In the genomic region with DNA sequence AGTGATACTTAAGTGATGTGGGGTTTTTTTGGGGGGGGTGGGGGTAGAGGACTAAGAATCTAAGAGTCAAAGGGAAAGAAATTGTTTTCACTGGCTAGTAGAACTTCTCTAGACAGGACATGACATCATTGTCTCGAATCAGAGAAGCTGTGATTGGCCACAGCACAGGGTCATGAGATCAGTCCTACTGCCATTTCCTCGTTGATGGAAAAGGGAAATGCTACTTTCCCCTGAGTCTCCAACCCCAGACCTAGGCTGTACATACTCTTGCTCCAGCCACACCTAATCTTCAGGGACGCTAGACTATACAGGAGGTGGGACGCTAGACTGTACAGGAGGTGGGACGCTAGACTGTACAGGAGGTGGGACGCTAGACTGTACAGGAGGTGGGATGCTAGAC, we compare ENCODE assay signal across 35 mouse cellular contexts. TPM values are rescaled to one million over a fixed set of nuclear protein-coding genes. Genes with fewer than 3 reads are reported as not detected.
DNase-seq lines count a peak whose midpoint lies in the region; ATAC-seq and TF ChIP-seq lines count a peak whose summit lies in the region.
"Had no signal": no experiment of that assay in that cellular context is flagged by ENCODE, and none has a peak within 500 bp of the region (broad histone marks: within the 10 kb centered on the region; RNA-seq: fewer than 3 reads in every experiment).

No protein-coding gene starts in this region.

- no peak overlapping the region for H3K9ac ChIP-seq in forebrain, embryonic 14.5 days (ENCODE audit: low read length)
- H3K9ac ChIP-seq: embryonic facial prominence, embryonic 12.5 days; hindbrain, embryonic 12.5 days; intestine, embryonic 15.5 days; liver, embryonic 12.5 days; liver, postnatal 0 days; neural tube, embryonic 15.5 days; stomach, embryonic 15.5 days had no signal

- H3K4me3 ChIP-seq in E14TG2a.4 (replicated peaks; ENCODE audit: low read length), result peak overlapping the region; percentile 37
- no peak overlapping the region for H3K4me3 ChIP-seq in forebrain, embryonic 14.5 days (ENCODE audit: low read depth, low read length)
- H3K4me3 ChIP-seq: embryonic facial prominence, embryonic 12.5 days; hindbrain, embryonic 12.5 days; intestine, embryonic 15.5 days; liver, embryonic 12.5 days; neural tube, embryonic 15.5 days; stomach, embryonic 15.5 days had no signal

- peaks cover 14% of the 10 kb centered on the region for H3K36me3 ChIP-seq in E14TG2a.4 (ENCODE audit: insufficient read depth, low read length)
- no peaks in the 10 kb centered on the region for H3K36me3 ChIP-seq in forebrain, embryonic 14.5 days (ENCODE audit: control insufficient read depth, insufficient read depth, low read length)
- H3K36me3 ChIP-seq: hindbrain, embryonic 12.5 days; neural tube, embryonic 15.5 days had no signal

- peaks cover 11% of the 10 kb centered on the region for H3K9me3 ChIP-seq in E14TG2a.4 (ENCODE audit: low read length)
- no peaks in the 10 kb centered on the region for H3K9me3 ChIP-seq in forebrain, embryonic 14.5 days (replicated peaks; ENCODE audit: control insufficient read depth, low read length)
- H3K9me3 ChIP-seq: intestine, embryonic 15.5 days; neural tube, embryonic 15.5 days; stomach, embryonic 15.5 days had no signal

- 91% methylated on average over 6 of the region's 6 CpGs for WGBS in forebrain, embryonic 14.5 days

- no peak overlapping the region for H3K4me2 ChIP-seq in forebrain, embryonic 14.5 days (ENCODE audit: low read length)
- H3K4me2 ChIP-seq: embryonic facial prominence, embryonic 12.5 days; heart, embryonic 11.5 days; hindbrain, embryonic 12.5 days; intestine, embryonic 15.5 days; liver, embryonic 12.5 days; neural tube, embryonic 15.5 days; stomach, embryonic 15.5 days had no signal

- peaks cover 42% of the 10 kb centered on the region for H3K4me1 ChIP-seq in E14TG2a.4 (replicated peaks; ENCODE audit: low read depth, low read length)
- peaks cover 8% of the 10 kb centered on the region for H3K4me1 ChIP-seq in forebrain, embryonic 14.5 days (ENCODE audit: control insufficient read depth, insufficient read depth, low read length)

- ATAC-seq in monocyte, adult 5-6 weeks (replicated peaks; ENCODE audit: insufficient number of reproducible peaks, low FRiP score, low TSS enrichment, poor library complexity, severe bottlenecking), result peak; percentile 64
- no peak for ATAC-seq in forebrain, embryonic 14.5 days
- ATAC-seq: forebrain, embryonic 16.5 days; hindbrain, postnatal 0 days; intestine, embryonic 15.5 days; liver, embryonic 12.5 days; liver, postnatal 0 days had no signal

- no peaks in the 10 kb centered on the region for H3K27me3 ChIP-seq in E14TG2a.4 (ENCODE audit: insufficient read depth, low read length)
- H3K27me3 ChIP-seq in forebrain, embryonic 14.5 days (replicated peaks; ENCODE audit: control insufficient read depth, insufficient read depth, low read length), result no peaks in the 10 kb centered on the region
- H3K27me3 ChIP-seq: embryonic facial prominence, embryonic 12.5 days; hindbrain, embryonic 12.5 days; intestine, embryonic 15.5 days; neural tube, embryonic 15.5 days; stomach, embryonic 15.5 days had no signal

- DNase-seq in A20 (ENCODE audit: low read depth, low spot score) (peak; percentile 85), ZHBTc4 (ENCODE audit: low read depth, low spot score) (peak; percentile 29)
- DNase-seq in spleen, postnatal 10 days (ENCODE audit: low spot score in 2 of 2), result no peak
- no peak for DNase-seq in adrenal gland, postnatal 4 days (ENCODE audit: low spot score in 2 of 2)
- DNase-seq in forebrain, embryonic 14.5 days (ENCODE audit: low spot score), result no peak
- DNase-seq: adrenal gland, adult 8-10 months; cerebellum, adult 11 months; cerebellum, adult 9-10 months; cerebellum, postnatal 36 days; embryo, embryonic 11 days; heart, postnatal 36 days; kidney, adult 8-10 months; kidney, postnatal 4 days; left cerebral cortex, postnatal 4 days; liver, postnatal 0 days; lung, postnatal 4 days; midbrain, embryonic 14.5 days; retina, postnatal 1 day; right cerebral cortex, postnatal 25 days; thymus, adult 2 months; thymus, postnatal 4 days had no signal

- no peak for TF ChIP-seq CTCF in E14TG2a.4 (conservative IDR thresholded peaks at IDR 0.05; ENCODE audit: low read length)

- no peak overlapping the region for H3K27ac ChIP-seq in forebrain, embryonic 14.5 days (ENCODE audit: low read depth, low read length)
- H3K27ac ChIP-seq: embryonic facial prominence, embryonic 12.5 days; hindbrain, embryonic 12.5 days; hindbrain, postnatal 0 days; intestine, embryonic 15.5 days; kidney, postnatal 0 days; liver, embryonic 12.5 days; neural tube, embryonic 15.5 days; stomach, embryonic 15.5 days had no signal

RNA-seq across cellular contexts. Expression of a gene that starts 2.2 kb away (rescaled TPM):
- 25.0 to 33.0 TPM (median 27.0 TPM) in 3 replicates for total RNA-seq in monocyte, adult 5-6 weeks (2017)
- total RNA-seq in adrenal gland, postnatal 4 days (2021), result 10 to 100 TPM; 29.5 to 32.8 TPM
- polyA plus RNA-seq in forebrain, embryonic 14.5 days (2014; fragmentation: Nextera tagmentation; extraction: Ambion mirVana), result 21.0 and 23.0 TPM in 2 replicates

RNA-seq across cellular contexts. Expression of a gene that starts 3.8 kb away (rescaled TPM):
- not detected in 3 replicates for total RNA-seq in monocyte, adult 5-6 weeks (2017)
- total RNA-seq in adrenal gland, postnatal 4 days (2021), result under 1 TPM; 0.20 to 0.23 TPM
- polyA plus RNA-seq in forebrain, embryonic 14.5 days (2014; fragmentation: Nextera tagmentation; extraction: Ambion mirVana), result not detected in 2 replicates
- total RNA-seq: adrenal gland, adult 8-10 months; hindbrain, postnatal 0 days; left cerebral cortex, postnatal 4 days had no signal
- polyA plus RNA-seq: embryonic facial prominence, embryonic 12.5 days; forebrain, embryonic 16.5 days; gonadal fat pad, adult 2 months; heart, embryonic 11.5 days; intestine, embryonic 15.5 days; kidney, postnatal 0 days; limb, embryonic 14.5 days; liver, embryonic 12.5 days; liver, postnatal 0 days; midbrain, embryonic 14.5 days; neural tube, embryonic 15.5 days had no signal

RNA-seq across cellular contexts. Expression of a gene that starts 28.0 kb away (rescaled TPM):
- total RNA-seq in monocyte, adult 5-6 weeks (2017), result 12.4 to 18.3 TPM (median 15.3 TPM) in 3 replicates
- 10 to 100 TPM; 16.5 to 17.9 TPM for total RNA-seq in adrenal gland, postnatal 4 days (2021)
- polyA plus RNA-seq in forebrain, embryonic 14.5 days (2014; fragmentation: Nextera tagmentation; extraction: Ambion mirVana), result 15.8 and 16.5 TPM in 2 replicates

RNA-seq across cellular contexts. Expression of a gene that starts 28.1 kb away (rescaled TPM):
- 11.4 to 17.4 TPM (median 14.1 TPM) in 3 replicates for total RNA-seq in monocyte, adult 5-6 weeks (2017)
- total RNA-seq in adrenal gland, postnatal 4 days (2021), result 10 to 100 TPM; 26.9 to 27.3 TPM
- 10.6 and 10.7 TPM in 2 replicates for polyA plus RNA-seq in forebrain, embryonic 14.5 days (2014; fragmentation: Nextera tagmentation; extraction: Ambion mirVana)

RNA-seq across cellular contexts. Expression of a gene that starts 57.0 kb away (rescaled TPM):
- 34.8 to 52.2 TPM (median 41.0 TPM) in 3 replicates for total RNA-seq in monocyte, adult 5-6 weeks (2017)
- total RNA-seq in adrenal gland, postnatal 4 days (2021), result 10 to 100 TPM; 79.1 to 88.6 TPM
- polyA plus RNA-seq in forebrain, embryonic 14.5 days (2014; fragmentation: Nextera tagmentation; extraction: Ambion mirVana), result 23.4 and 29.4 TPM in 2 replicates

Comparison
In these comparisons a context has a peak if more than half of its experiments do, and no peak if none do; other contexts are left out.
1. DNase-seq: peak in A20 (single experiment) and ZHBTc4 (single experiment); none in spleen, postnatal 10 days (0 of 2), adrenal gland, postnatal 4 days (0 of 2) and forebrain, embryonic 14.5 days (single experiment).